Mouse (Mus musculus) stomach, embryonic 15.5 days (tissue): ENCODE data around the gene Negr1. TPM values are rescaled to one million over a fixed set of nuclear protein-coding genes. Genes with fewer than 3 reads are reported as not detected.

ENCODE experiments used
- ATAC-seq: fragments of 200-750 bp; cut with Nextera tagmentation; 2 replicates; pipeline ENCODE4 v1.8.0; 2017; ENCODE audit warnings: low read depth, moderate number of reproducible peaks, moderate TSS enrichment; ENCODE audit not compliant: insufficient read depth, low FRiP score
- H3K27ac ChIP-seq: fragments of 300-500 bp; sonication (generic); 2 replicates; pipeline ENCODE4 v1.5.1; 2015; ENCODE audit warnings: mild to moderate bottlenecking, inconsistent platforms
- H3K27me3 ChIP-seq: fragments of 300-500 bp; sonication (generic); replicated peaks from 2 replicates; pipeline ENCODE4 v1.6.1; 2015; ENCODE audit warnings: inconsistent platforms
- H3K36me3 ChIP-seq: fragments of 300-500 bp; sonication (generic); 2 replicates; pipeline ENCODE4 v1.6.1; 2015; ENCODE audit warnings: inconsistent platforms
- H3K4me1 ChIP-seq: fragments of 300-500 bp; sonication (generic); 2 replicates; pipeline ENCODE4 v1.6.1; 2015; ENCODE audit warnings: inconsistent platforms
- H3K4me2 ChIP-seq: fragments of 300-500 bp; sonication (generic); 2 replicates; pipeline ENCODE4 v1.6.1; 2015; ENCODE audit warnings: mild to moderate bottlenecking, inconsistent platforms
- H3K4me3 ChIP-seq: fragments of 300-500 bp; sonication (generic); replicated peaks from 2 replicates; pipeline ENCODE4 v1.5.1; 2015; ENCODE audit warnings: inconsistent platforms
- H3K9ac ChIP-seq: fragments of 300-500 bp; sonication (generic); 2 replicates; pipeline ENCODE4 v1.6.1; 2015; ENCODE audit warnings: inconsistent platforms
- H3K9me3 ChIP-seq: fragments of 300-500 bp; sonication (generic); 2 replicates; pipeline ENCODE4 v1.6.1; 2016; ENCODE audit warnings: inconsistent platforms
- WGBS: fragments of 180-500 bp; shearing (Covaris S2); methylation state at CpG from one replicate; pipeline ENCODE4 v1.1.7; 2015; 5-methylcytosine and 5-hydroxymethylcytosine counted together
- polyA plus RNA-seq: library from polyadenylated mRNA; unstranded; fragments of >200 nt; fragmentation: Nextera tagmentation; extraction: Ambion mirVana; gene quantifications from 2 replicates; pipeline ENCODE4 v1.2.1, GENCODE M21; 2015

Gene Negr1
- polyA plus RNA-seq, 1 experiment from 2014 or later: 3.8 TPM

DNA sequence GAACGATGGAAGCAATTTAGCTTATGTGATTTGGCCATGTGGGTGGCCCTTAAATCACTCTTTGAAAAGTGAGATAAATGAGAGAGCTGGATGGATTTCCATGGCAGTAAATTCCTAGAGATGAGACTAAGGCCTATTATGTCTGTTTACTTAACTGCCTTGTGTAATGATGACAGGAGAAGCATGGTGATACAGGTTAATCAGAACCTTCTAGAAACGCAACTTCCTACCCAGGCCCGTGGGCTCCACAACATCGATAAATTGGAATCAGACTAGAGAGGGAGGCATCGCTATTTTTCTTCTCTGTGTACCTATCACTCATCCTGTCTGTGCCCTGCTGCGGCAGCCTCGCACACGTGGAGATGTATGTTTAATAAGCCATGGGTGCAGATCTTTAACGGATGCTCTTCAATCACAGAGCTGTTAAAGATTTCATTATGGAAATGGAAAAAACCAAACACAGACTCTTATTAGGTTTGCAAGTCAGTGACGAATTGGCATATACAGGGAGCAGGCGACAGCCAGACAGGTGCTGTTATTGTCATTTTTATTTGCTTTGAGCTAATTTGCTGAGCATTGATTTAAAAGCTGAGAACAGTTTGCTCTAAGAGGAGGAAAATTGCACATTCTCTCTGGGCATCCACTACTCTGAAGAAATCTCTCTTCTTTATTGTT lies 418.6 kb downstream of the Negr1 start:
- Histone ChIP-seq H3K4me2 (no peak overlapping the region), H3K27ac (no peak overlapping the region), H3K4me3 (no peak overlapping the region), H3K4me1 (no peaks in the 10 kb centered on the region), H3K9ac (no peak overlapping the region), H3K36me3 (no peaks in the 10 kb centered on the region), H3K27me3 (no peaks in the 10 kb centered on the region), H3K9me3 (no peaks in the 10 kb centered on the region)
- ATAC-seq: no peak
- 38% methylated on average over 11 of the region's 11 CpGs for WGBS

- H3K4me1 ChIP-seq: no peaks in the 10 kb centered on the region
- H3K4me3 ChIP-seq: no peak overlapping the region
- H3K9ac ChIP-seq: no peak overlapping the region
- no peak overlapping the region for H3K27ac ChIP-seq
- 32% methylated on average over 4 of the region's 4 CpGs for WGBS
- no peak overlapping the region for H3K4me2 ChIP-seq
- H3K9me3 ChIP-seq: no peaks in the 10 kb centered on the region
- H3K27me3 ChIP-seq: no peaks in the 10 kb centered on the region
- no peak for ATAC-seq
- no peaks in the 10 kb centered on the region for H3K36me3 ChIP-seq
Observed at GRCm38 (mm10) chr3:156982102-156982501, 420.5 kb downstream of the Negr1 start.

DNA sequence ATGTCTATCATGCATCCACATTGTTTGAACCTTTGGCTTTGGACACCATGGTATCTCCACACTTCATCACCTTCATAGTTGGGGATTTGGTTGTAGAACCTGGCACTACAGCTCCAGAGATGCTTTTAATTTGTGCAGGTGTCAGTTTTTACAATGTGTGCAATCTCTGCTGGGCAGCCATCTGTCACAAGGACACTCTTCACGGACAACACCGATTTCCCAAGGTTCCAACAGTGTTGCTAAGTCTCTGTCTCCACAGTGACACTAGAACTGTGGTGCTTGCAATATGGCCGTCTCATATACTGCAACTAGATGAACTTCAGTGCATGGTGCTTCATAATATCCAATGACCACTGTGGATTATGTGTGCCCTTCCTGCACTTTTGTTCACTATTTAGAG lies 425.5 kb downstream of the Negr1 start:
- WGBS: 89% methylated on average over 3 of the region's 3 CpGs
- Histone ChIP-seq H3K27me3 (no peaks in the 10 kb centered on the region), H3K4me1 (no peaks in the 10 kb centered on the region), H3K4me2 (no peak overlapping the region), H3K9me3 (no peaks in the 10 kb centered on the region), H3K27ac (no peak overlapping the region), H3K9ac (no peak overlapping the region), H3K36me3 (no peaks in the 10 kb centered on the region), H3K4me3 (no peak overlapping the region)
- ATAC-seq: no peak

DNA sequence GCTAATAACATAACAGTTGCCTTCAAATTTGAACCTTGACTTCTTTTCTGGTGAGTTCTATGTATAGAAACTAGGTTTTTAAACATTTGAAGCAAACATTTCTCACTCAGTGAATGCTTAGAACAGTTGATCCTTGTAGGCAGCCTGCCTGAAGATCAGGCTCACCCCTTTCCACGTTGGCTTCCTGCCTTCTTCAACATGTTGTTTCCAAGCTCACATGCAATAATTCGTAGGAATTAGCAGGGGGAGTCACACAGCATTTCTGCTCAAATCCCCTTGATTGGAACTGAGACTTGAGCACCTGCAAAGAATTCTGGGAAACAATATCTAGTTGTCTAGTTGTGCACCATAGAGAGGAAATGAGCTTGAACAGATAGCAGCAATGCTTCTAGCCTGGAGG lies 430.6 kb downstream of the Negr1 start:
- Histone ChIP-seq H3K9me3 (no peaks in the 10 kb centered on the region), H3K27ac (no peak overlapping the region), H3K9ac (no peak overlapping the region), H3K36me3 (no peaks in the 10 kb centered on the region), H3K4me3 (no peak overlapping the region), H3K4me1 (no peaks in the 10 kb centered on the region), H3K27me3 (no peaks in the 10 kb centered on the region), H3K4me2 (no peak overlapping the region)
- WGBS: 49% methylated on average over 2 of the region's 2 CpGs
- no peak for ATAC-seq

GRCm38 (mm10) chr3:156992811-156993210 lies 431.2 kb downstream of the Negr1 start:
- Histone ChIP-seq H3K36me3 (no peaks in the 10 kb centered on the region), H3K4me3 (no peak overlapping the region), H3K4me1 (no peaks in the 10 kb centered on the region), H3K4me2 (no peak overlapping the region), H3K9ac (no peak overlapping the region), H3K9me3 (no peaks in the 10 kb centered on the region), H3K27ac (no peak overlapping the region), H3K27me3 (no peaks in the 10 kb centered on the region)
- 58% methylated on average over 1 of the region's 1 CpGs for WGBS
- ATAC-seq: no peak

GRCm38 (mm10) chr3:156999177-156999808 lies 437.7 kb downstream of the Negr1 start:
- H3K27ac ChIP-seq: no peak overlapping the region
- no peak overlapping the region for H3K9ac ChIP-seq
- ATAC-seq: peak; percentile 82; the same call in 1 of the 2 replicates
- H3K4me3 ChIP-seq: no peak overlapping the region
- WGBS: 50% methylated on average over 5 of the region's 5 CpGs
- H3K9me3 ChIP-seq: no peaks in the 10 kb centered on the region
- no peaks in the 10 kb centered on the region for H3K4me1 ChIP-seq
- no peaks in the 10 kb centered on the region for H3K36me3 ChIP-seq
- no peaks in the 10 kb centered on the region for H3K27me3 ChIP-seq
- H3K4me2 ChIP-seq: no peak overlapping the region

- Histone ChIP-seq H3K4me1 (no peaks in the 10 kb centered on the region), H3K27me3 (no peaks in the 10 kb centered on the region), H3K9me3 (no peaks in the 10 kb centered on the region), H3K36me3 (no peaks in the 10 kb centered on the region), H3K9ac (no peak overlapping the region), H3K4me2 (no peak overlapping the region), H3K4me3 (no peak overlapping the region), H3K27ac (no peak overlapping the region)
- 29% methylated on average over 2 of the region's 2 CpGs for WGBS
- ATAC-seq: no peak
Observed at GRCm38 (mm10) chr3:157021632-157022031, 460.0 kb downstream of the Negr1 start.

GRCm38 (mm10) chr3:157024580-157024979 lies 463.0 kb downstream of the Negr1 start:
- Histone ChIP-seq H3K4me2 (no peak overlapping the region), H3K27me3 (no peaks in the 10 kb centered on the region), H3K36me3 (no peaks in the 10 kb centered on the region), H3K27ac (no peak overlapping the region), H3K9ac (no peak overlapping the region), H3K4me3 (no peak overlapping the region), H3K4me1 (no peaks in the 10 kb centered on the region), H3K9me3 (no peaks in the 10 kb centered on the region)
- 42% methylated on average over 6 of the region's 6 CpGs for WGBS
- ATAC-seq: no peak

DNA sequence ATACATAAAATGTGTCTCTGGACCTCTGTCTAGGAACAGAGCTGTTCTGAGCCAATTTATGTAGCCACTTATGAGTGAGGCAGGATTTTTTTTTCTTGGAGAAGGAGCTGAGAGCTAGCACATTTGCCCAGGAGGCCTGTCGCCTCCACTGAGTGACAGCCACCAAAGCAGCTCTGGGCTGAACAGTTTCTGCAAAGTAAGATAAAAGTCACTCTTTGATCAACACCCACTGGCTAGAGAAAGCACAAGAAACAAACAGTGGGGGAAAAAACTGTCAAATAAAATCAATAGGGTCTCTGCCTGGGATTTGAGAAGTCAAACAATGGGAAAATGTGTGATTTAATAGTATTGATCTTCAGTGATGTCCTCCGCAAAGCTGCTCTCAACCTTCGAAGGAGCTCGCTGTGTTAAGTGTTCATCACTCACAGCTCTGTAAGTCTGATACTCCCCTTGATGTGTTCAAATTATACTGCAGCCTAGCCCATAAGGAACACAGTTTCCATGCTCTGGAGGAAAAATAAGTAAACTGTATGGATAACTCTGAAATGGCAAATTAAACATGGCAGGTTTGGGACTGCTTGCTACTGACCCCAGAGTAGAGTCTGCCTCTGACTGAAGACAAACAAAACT lies 470.0 kb downstream of the Negr1 start:
- ATAC-seq: no peak
- Histone ChIP-seq H3K36me3 (no peaks in the 10 kb centered on the region), H3K9ac (no peak overlapping the region), H3K4me3 (no peak overlapping the region), H3K27me3 (no peaks in the 10 kb centered on the region), H3K4me1 (no peaks in the 10 kb centered on the region), H3K27ac (no peak overlapping the region), H3K9me3 (no peaks in the 10 kb centered on the region), H3K4me2 (no peak overlapping the region)
- 43% methylated on average over 4 of the region's 4 CpGs for WGBS

DNA sequence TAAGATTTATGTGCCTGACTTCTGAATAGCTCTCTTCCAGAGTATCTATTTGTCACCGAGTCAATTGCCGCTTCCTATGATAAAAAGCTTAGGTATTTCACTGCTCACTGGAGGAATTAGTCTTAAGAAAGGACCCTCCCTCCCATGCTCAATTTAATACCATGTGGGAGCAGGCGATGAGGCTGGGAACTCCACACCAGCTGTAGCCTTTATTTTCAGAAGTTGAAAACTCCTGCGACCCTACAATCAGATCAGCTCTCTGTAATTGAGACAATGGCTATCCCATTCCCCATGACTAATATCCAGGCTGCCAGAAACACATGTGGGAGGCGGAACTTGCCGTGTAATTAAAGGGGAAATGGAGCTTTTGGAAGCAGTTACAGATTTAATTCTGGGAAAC lies 474.4 kb downstream of the Negr1 start:
- H3K27me3 ChIP-seq: no peaks in the 10 kb centered on the region
- H3K36me3 ChIP-seq: no peaks in the 10 kb centered on the region
- no peak for ATAC-seq
- H3K4me1 ChIP-seq: no peaks in the 10 kb centered on the region
- H3K9ac ChIP-seq: no peak overlapping the region
- no peak overlapping the region for H3K27ac ChIP-seq
- H3K4me3 ChIP-seq: no peak overlapping the region
- WGBS: 52% methylated on average over 6 of the region's 6 CpGs
- H3K9me3 ChIP-seq: no peaks in the 10 kb centered on the region
- H3K4me2 ChIP-seq: no peak overlapping the region

GRCm38 (mm10) chr3:157036568-157036967 lies 475.0 kb downstream of the Negr1 start:
- WGBS: 44% methylated on average over 1 of the region's 1 CpGs
- Histone ChIP-seq H3K27ac (no peak overlapping the region), H3K9ac (no peak overlapping the region), H3K36me3 (no peaks in the 10 kb centered on the region), H3K27me3 (no peaks in the 10 kb centered on the region), H3K9me3 (no peaks in the 10 kb centered on the region), H3K4me1 (no peaks in the 10 kb centered on the region), H3K4me3 (no peak overlapping the region), H3K4me2 (no peak overlapping the region)
- ATAC-seq: no peak

GRCm38 (mm10) chr3:157040619-157041018 lies 479.0 kb downstream of the Negr1 start:
- H3K4me3 ChIP-seq: no peak overlapping the region
- no peaks in the 10 kb centered on the region for H3K4me1 ChIP-seq
- no peak overlapping the region for H3K27ac ChIP-seq
- no peak overlapping the region for H3K4me2 ChIP-seq
- no peaks in the 10 kb centered on the region for H3K27me3 ChIP-seq
- H3K9ac ChIP-seq: no peak overlapping the region
- H3K36me3 ChIP-seq: no peaks in the 10 kb centered on the region
- ATAC-seq: no peak
- H3K9me3 ChIP-seq: no peaks in the 10 kb centered on the region
- 61% methylated on average over 5 of the region's 5 CpGs for WGBS
